17 mouse cellular contexts compared by ENCODE assay signal in genomic region chr1:127363638-127364037, GRCm38 (mm10).
DNase-seq lines count a peak whose midpoint lies in the region; ATAC-seq lines count a peak whose summit lies in the region.
"Had no signal": no experiment of that assay in that cellular context is flagged by ENCODE, and none has a peak within 500 bp of the region (broad histone marks: within the 10 kb centered on the region; RNA-seq: fewer than 3 reads in every experiment).

No protein-coding gene starts in this region.

- no peak overlapping the region for H3K4me2 ChIP-seq in liver, embryonic 15.5 days
- H3K4me2 ChIP-seq in forebrain, embryonic 16.5 days (ENCODE audit: low read length), result no peak overlapping the region
- H3K4me2 ChIP-seq: embryonic facial prominence, embryonic 15.5 days; hindbrain, embryonic 15.5 days; neural tube, embryonic 12.5 days had no signal

- no peak overlapping the region for H3K4me3 ChIP-seq in liver, embryonic 15.5 days (replicated peaks)
- no peak overlapping the region for H3K4me3 ChIP-seq in forebrain, embryonic 16.5 days (replicated peaks; ENCODE audit: low read length)
- H3K4me3 ChIP-seq: embryonic facial prominence, embryonic 15.5 days; hindbrain, embryonic 15.5 days; megakaryocyte, embryonic 14.5 days; neural tube, embryonic 12.5 days had no signal

- intact Hi-C loops in heart, postnatal 10 days (cut with DNase I), result no loop called here

- DNase-seq in adrenal gland, adult 2 months, result peak; percentile 21
- DNase-seq in adrenal gland, postnatal 36 days, result no peak
- DNase-seq in urinary bladder, postnatal 14 days (ENCODE audit: low spot score), result peak; percentile 41
- no peak for DNase-seq in urinary bladder, adult 2 months (ENCODE audit: low spot score)
- peak; percentile 25 for DNase-seq in thymus, postnatal 4 days
- DNase-seq in heart, postnatal 10 days, result no peak
- DNase-seq: heart, postnatal 14 days; kidney, adult 8-10 months; lung, adult 2 months; right cerebral cortex, postnatal 14 days had no signal

- no peak overlapping the region for H3K9ac ChIP-seq in liver, embryonic 15.5 days
- no peak overlapping the region for H3K9ac ChIP-seq in forebrain, embryonic 16.5 days (replicated peaks; ENCODE audit: low read depth, low read length)
- H3K9ac ChIP-seq: embryonic facial prominence, embryonic 15.5 days; hindbrain, embryonic 15.5 days; neural tube, embryonic 12.5 days had no signal

- ATAC-seq in liver, embryonic 15.5 days (ENCODE audit: insufficient read depth), result 0 out of 2 replicates have a peak, but pooled peaks have one; percentile 18
- ATAC-seq in forebrain, embryonic 16.5 days, result no peak
- ATAC-seq: forebrain, embryonic 14.5 days had no signal

- H3K36me3 ChIP-seq in liver, embryonic 15.5 days (replicated peaks), result no peaks in the 10 kb centered on the region
- peaks cover 5% of the 10 kb centered on the region; the same call in 1 of the 2 replicates for H3K36me3 ChIP-seq in forebrain, embryonic 16.5 days (ENCODE audit: control insufficient read depth, insufficient read depth)
- H3K36me3 ChIP-seq: hindbrain, embryonic 15.5 days had no signal

- H3K27me3 ChIP-seq in liver, embryonic 15.5 days, result no peaks in the 10 kb centered on the region
- H3K27me3 ChIP-seq in forebrain, embryonic 16.5 days (replicated peaks; ENCODE audit: control insufficient read depth, insufficient read depth, low read length), result no peaks in the 10 kb centered on the region
- H3K27me3 ChIP-seq: embryonic facial prominence, embryonic 15.5 days; hindbrain, embryonic 15.5 days; megakaryocyte, embryonic 14.5 days; neural tube, embryonic 12.5 days had no signal

- no peaks in the 10 kb centered on the region; the same call in 1 of the 2 replicates for H3K4me1 ChIP-seq in liver, embryonic 15.5 days (replicated peaks)
- no peaks in the 10 kb centered on the region for H3K4me1 ChIP-seq in forebrain, embryonic 16.5 days (replicated peaks; ENCODE audit: control insufficient read depth, insufficient read depth, low read length)
- H3K4me1 ChIP-seq: embryonic facial prominence, embryonic 15.5 days; hindbrain, embryonic 15.5 days; neural tube, embryonic 12.5 days had no signal

- H3K9me3 ChIP-seq in liver, embryonic 15.5 days (replicated peaks), result no peaks in the 10 kb centered on the region
- H3K9me3 ChIP-seq in forebrain, embryonic 16.5 days (ENCODE audit: control insufficient read depth, low read length), result no peaks in the 10 kb centered on the region
- H3K9me3 ChIP-seq: embryonic facial prominence, embryonic 15.5 days; hindbrain, embryonic 15.5 days; neural tube, embryonic 12.5 days had no signal

- 24% methylated on average over 7 of the region's 7 CpGs for WGBS in liver, embryonic 15.5 days (ENCODE audit: insufficient replicate concordance)
- 88% methylated on average over 7 of the region's 7 CpGs for WGBS in forebrain, embryonic 16.5 days

- no peak overlapping the region for H3K27ac ChIP-seq in liver, embryonic 15.5 days (replicated peaks)
- no peak overlapping the region for H3K27ac ChIP-seq in forebrain, embryonic 16.5 days (ENCODE audit: low read length)
- H3K27ac ChIP-seq: embryonic facial prominence, embryonic 15.5 days; hindbrain, embryonic 15.5 days; neural tube, embryonic 12.5 days had no signal

Comparison
In these comparisons a context has a peak if more than half of its experiments do, and no peak if none do; other contexts are left out.
1. DNase-seq: peak in adrenal gland, adult 2 months (single experiment), urinary bladder, postnatal 14 days (single experiment) and thymus, postnatal 4 days (single experiment); none in adrenal gland, postnatal 36 days (0 of 2), urinary bladder, adult 2 months (single experiment) and heart, postnatal 10 days (0 of 2).